Mouse (Mus musculus) spleen, adult 2 months (tissue): ENCODE results near the gene Nup62.

ENCODE experiments used
- CTCF ChIP-seq: fragments of 200-500 bp; IDR thresholded peaks from 2 replicates; pipeline ENCODE4 v1.5.1; 2011; ENCODE audit warnings: mild to moderate bottlenecking, inconsistent platforms; ENCODE audit not compliant: insufficient read depth, insufficient read length, insufficient replicate concordance; ENCODE audit errors: extremely low read depth
- POLR2A ChIP-seq: fragments of 200-500 bp; IDR thresholded peaks from 2 replicates; pipeline ENCODE4 v1.6.1; 2011; ENCODE audit warnings: low read depth, low read length, inconsistent platforms

DNA sequence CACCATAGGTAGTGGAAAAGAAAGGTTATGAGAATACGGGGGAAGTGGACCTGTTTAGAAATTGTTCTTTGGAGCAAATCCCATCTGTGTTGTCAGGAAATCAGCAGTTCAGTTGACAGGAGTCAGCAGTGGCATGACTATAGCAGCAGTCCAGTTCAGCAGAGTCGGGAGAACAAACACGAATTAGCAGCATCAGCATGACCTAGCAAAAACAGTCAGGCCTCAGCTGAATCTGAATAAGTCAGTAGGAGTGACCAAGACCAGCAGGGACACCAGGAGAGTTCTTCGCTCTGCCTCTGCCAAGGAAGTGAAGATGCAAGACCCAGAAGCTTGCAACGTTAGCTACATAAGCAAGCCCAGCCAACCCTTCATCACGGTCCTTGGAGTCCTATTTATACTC, 23.1 kb upstream of the Nup62 start:
- TF ChIP-seq CTCF (no peak), POLR2A (no peak)
